Mouse (Mus musculus) v-Abl transformed pro-B cells (cell line): ENCODE measurements around the gene Gm45837.

Experiments used
- in situ Hi-C, 2 experiments: fragments of 400-800 bp; cut with MboI; formaldehyde crosslinking; loops; one replicate each; pipeline ENCODE4 v1.15.1; 2025; ENCODE audit not compliant: unreplicated experiment in 2 of 2

Gm45837 gene

DNA sequence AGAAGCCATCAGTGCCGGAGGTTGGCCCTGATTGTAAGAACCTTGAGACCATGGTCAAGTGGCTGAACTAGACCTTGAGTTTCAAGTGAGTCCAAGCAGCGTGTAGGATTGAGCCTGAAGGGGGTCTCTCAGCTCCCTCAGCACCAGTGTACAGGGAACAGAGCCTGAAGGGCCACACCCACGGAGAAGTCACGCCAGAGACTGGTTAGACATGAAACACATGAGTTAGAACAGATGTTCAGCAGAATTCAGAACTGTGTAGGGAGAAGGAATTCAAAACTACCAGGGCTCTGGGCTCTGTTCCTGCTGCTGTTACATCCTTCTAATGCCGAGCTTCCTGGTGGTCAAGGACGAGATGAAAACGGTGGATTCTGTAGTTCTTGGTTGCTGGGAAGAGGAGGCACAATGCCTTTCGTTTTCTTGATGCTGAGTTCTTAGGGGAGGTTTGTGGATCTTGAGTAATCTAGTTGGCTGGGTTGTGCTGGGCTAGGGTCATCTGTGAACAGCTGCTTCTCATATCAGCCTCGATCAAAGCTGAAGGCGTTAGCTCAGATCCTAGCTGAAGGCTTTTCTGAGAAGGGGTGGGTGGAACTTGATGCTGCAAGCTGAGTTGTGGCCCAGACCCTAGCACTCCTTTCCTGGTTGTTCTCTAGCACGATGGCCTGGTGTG, at the start of gene Gm45837:
Gm45837 (plus strand) TSS at position 620 of the 670 bp plus-strand sequence.
- in situ Hi-C loops = loop anchor here (5.0 to 25.0 kb wide), 4 partner anchors 212 to 677 kb away; partner anchors contain the start of gene Trpc2 (in 1 of the 2)

DNA sequence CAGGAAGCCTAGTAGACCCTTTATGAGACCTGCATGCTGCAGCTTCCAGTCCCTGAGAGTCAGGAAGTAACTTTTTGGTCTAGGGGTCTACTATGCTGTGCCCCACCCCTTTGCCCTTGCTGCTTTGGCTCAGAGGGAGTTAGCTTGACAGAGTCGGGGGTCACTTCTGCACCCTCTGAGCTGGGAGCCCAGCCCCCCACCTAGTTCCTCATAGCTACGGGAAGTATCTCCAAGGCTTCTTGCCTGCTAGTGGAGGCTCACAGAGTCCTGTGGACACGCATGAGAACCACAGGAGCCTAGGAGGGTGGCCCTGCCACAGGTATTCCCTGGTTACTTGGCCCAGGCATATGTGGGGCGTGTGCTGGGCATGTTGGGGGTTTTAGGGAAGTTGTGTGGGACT, 49.7 kb upstream of the Gm45837 start:
- in situ Hi-C loops = no loop called here

DNA sequence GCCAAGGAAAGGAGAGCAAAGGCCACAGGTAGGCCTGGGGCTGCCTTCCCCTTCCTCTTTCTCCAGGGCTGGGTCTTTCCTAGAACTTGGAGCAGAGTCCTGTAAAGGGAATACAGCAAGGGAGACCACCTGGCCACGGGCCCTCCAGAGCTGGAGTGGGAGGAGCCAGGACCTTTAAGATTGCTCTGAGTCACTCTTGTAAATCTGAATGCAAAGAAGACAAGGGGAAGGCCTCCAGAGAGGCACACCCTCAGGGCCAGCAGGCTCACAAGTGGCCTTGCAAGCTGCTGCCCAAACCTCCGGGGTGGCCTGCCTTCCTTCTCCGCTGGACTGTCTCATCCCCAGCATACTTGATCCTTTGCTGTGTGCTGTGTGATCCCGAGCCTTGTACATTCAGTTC, 48.9 kb upstream of the Gm45837 start:
- in situ Hi-C loops = no loop called here

DNA sequence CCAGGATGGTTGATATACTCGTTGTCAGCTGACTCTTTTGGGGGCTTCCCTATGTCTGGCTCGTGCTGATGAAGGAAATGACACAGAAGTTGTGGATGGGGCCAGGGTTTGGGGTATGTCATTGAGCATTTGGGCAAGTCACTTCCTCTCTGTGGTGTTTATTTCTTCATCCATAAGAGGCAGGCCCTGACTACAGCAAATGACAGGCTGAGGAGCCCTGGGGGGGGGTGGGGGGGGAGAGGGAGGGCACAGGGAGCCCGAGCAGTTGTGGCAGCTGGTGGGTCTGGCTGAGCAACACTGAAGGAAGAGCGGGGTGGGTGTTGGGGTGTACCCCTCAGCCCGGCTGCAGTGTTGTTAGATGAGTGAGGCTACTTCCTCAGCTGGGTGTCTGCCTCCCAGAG, 47.9 kb upstream of the Gm45837 start:
- in situ Hi-C loops = no loop called here

DNA sequence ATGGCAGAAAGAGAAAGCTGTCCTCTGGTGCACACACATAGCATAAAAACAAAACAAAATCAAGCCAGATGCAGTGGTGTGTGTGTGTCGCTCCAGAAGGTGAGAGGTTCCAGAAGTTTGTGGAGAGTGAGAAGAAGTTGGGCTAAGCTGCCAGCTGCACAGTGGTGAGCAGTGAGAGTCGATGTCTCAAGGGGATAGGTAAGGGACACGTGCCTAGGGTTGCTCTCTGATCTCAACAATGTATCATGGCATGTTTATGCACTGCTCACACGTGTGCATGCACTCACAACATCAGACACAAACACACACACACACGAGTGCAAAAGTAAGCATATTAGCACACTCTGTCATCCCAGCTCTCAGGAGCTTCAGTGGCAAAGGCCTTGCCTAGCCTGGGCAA, 46.8 kb upstream of the Gm45837 start:
- in situ Hi-C loops = no loop called here

DNA sequence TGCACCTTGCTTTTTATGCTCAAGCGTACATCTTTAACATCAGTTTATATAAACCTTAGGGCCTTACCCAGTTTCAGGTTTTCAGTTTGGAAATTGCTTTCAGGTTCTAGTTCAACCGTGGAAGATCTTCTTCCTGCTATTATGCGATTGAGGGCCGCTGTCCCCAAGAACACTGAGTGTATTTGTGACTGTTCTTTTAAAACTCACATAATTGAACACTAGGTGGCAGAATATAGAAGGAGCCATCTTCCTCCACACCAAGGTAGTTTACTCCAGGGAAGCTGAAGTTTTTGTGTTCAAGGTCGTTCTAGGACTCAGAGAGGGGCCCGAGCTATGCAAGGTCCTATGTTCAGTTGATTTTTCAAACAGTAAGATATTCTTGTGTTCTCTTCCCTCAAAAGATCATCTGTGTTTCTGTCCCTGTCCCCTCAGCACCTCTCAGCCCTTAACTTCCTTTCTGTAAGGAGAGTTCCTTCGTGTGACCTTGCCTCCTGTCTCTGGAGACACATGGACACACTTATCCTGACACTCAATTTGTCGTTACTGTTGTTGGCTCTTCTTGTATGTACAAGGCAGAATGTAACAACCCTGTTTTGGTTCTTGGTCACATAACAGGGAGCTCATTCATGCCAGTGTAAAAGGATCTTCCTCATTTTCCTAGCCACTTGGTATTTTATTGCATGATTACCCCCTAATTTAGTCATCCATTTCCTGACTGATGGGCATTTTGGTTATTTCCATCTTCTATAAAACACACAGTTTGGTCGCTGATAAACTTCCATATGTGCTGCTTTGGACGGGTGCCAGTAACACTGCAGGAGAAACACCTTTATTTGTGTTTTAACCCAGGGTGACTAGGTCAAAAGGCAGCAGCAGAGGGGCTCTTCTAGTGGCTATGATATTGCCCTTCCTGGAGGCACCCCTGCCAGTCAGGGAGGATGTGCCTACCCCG, 42.5 kb upstream of the Gm45837 start:
- in situ Hi-C loops = loop anchor here in 1 of 2 experiments (5.0 kb wide), 1 partner anchor 56 kb away; no protein-coding TSS in a partner anchor

DNA sequence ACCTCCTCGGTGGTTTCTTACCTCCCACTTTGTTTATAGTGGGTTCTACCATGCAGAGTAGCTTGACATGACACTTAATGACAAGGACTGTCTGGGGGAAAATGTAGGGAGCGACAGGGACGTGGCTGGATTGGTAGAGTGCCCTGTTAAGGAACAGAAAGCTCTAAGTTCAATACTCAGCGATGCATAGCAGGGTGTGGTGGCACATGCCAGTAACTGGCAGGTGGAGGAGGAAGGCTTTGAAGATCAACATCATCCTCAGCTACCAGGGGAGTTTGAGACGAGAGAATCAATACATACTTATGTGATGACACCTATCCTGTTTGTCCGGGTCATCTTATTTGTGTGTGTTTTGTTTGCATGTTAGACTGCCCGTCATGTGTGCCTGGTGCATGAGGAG, 41.0 kb upstream of the Gm45837 start:
- in situ Hi-C loops = loop anchor here (5.0 to 10.0 kb wide), 3 partner anchors 57 to 385 kb away; no protein-coding TSS in a partner anchor

DNA sequence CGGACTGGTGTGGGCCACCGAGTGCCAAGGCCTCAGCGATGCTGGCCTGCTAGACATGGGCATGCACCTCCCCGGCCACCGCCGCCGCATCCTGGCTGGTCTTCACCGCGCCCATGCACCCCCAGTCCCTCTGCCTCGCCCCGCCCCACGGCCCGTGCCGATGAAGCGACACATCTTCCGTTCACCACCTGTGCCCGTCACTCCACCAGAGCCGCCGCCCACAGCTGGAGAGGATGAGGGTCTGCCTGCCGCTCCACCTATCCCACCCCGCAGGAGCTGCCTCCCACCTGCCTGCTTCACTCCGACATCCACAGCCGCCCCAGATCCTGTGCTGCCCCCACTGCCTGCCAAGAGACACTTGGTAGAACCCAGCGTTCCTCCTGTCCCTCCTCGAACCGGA, 37.6 kb upstream of the Gm45837 start:
- in situ Hi-C loops = loop anchor here (5.0 to 10.0 kb wide), 3 partner anchors 61 to 388 kb away; no protein-coding TSS in a partner anchor

DNA sequence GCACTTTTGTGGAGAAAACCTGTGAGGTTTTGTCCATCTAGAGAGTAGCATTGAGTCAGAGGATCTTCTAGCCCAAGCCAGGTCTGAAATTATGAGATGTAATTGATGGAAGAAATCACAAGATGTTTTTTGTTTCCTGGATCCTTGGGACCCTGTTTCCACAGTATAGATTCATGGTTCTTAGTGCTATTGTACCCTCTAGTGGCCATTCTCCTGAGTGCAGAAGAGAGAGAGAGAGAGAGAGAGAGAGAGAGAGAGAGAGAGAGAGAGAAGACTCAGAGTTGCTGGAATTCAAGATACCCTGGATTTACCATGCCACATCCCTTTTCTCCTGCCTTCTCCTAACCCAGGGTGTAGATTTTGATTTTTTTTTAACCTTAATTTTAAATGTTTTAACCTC, 36.5 kb upstream of the Gm45837 start:
- in situ Hi-C loops = loop anchor here (5.0 to 10.0 kb wide), 3 partner anchors 62 to 389 kb away; no protein-coding TSS in a partner anchor

DNA sequence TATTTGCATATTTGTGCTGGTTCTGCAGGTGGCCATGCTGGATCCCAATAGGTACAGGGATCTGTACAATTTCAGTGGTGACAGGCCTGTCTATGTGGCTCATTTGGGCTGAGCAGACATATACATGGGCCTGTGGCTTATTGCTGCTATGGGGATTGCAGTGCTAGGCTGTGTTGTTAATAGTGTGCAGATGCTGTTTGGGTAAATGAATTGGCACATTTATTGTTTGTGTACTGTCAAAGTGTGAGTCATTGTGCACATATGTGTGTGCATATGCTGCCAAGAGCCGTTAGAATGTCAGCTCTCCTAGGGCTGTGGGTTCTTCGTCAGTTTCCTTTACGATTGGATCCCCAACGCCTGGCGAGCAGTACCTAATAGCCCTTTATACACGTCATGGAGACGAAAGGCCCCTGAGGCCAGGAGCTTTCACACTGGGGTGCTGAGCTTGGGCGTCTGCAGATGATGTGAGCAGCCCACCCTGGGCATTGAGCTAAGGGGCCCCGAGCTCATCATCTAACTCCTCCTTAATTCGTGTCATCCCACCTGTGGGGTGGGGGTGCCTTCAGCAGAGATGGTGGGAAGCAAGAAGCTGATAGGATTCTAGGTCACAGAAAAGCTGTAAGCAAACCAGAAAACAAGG, 33.9 kb upstream of the Gm45837 start:
- in situ Hi-C loops = loop anchor here (5.0 to 10.0 kb wide), 3 partner anchors 145 to 392 kb away; no protein-coding TSS in a partner anchor

DNA sequence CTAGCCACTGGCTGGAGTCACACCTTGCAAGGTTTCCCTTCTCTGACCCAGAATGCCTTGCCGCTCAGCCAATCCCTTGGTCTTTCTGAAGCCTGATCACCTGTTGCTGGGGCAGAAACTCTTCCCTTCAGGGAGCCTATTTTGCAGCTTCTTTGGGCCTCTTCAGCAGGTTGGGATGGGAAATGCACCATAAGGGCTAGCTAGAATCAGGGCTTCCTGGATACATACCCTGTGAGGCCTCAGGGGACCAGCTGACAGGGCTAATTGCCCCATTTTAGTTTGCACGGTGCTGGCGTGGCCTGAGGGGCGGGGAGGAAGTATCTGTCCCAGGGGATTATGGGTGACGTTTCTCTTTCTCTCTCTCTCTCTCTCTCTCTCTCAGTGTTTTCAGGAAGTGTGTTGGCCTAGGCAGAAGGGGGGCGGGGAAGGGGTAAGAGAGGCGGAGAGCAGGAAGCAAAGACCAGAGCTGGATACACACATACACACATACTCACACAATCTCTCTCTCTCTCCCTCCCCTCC, 32.9 kb upstream of the Gm45837 start:
- in situ Hi-C loops = loop anchor here (5.0 to 10.0 kb wide), 3 partner anchors 146 to 393 kb away; no protein-coding TSS in a partner anchor

DNA sequence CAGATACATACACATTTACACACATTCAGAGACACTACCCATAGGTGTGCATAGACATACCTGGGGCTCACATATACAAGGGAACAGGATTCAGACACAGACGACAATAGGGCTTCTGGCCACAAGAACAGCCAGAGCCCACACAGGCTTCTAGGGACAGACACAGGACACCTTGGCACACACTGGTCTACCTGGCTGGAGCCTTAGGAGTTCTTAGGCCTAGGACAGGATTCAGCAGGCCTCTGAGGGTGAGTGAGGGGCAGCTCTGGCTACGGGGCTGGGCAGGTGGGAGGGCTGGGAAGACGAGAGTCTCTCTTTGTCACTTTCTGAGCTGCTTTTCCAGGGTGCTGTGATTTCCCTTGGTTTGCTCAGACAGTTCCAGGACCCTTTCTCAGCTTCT, 32.4 kb upstream of the Gm45837 start:
- in situ Hi-C loops = loop anchor here (5.0 to 10.0 kb wide), 3 partner anchors 146 to 393 kb away; no protein-coding TSS in a partner anchor

DNA sequence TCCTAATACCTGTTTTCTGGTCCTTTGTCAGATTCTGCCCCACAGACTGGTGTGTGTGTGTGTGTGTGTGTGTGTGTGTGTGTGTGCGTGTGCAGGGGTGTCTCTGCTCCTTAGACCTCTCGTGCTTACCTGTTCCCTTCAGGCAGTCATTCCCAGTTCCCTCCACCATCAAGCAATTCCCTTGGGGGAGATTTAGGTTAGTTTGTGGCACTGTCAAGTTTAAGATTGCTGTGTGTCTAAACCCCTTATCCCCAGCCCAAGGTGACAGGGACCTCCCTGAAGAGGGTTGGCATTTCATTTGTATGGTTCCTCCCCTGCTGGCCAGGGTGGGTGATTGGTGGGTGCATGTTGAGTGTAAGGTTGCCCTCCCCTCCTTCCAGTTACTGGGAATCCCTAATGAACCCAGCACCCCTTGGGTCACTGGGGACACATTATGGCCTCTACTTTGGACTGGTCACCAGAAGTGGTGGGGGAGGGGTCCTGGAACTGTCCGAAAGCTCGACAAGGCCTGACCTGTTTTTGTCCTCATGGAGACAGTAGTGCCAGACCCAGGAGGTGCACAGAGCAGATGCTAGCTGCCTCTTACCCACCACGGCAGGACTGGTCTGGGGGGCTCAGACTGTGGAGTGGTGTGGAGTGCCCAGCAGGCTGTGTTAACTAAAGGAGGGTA, 31.8 kb upstream of the Gm45837 start:
- in situ Hi-C loops = loop anchor here (5.0 to 10.0 kb wide), 3 partner anchors 147 to 394 kb away; no protein-coding TSS in a partner anchor

DNA sequence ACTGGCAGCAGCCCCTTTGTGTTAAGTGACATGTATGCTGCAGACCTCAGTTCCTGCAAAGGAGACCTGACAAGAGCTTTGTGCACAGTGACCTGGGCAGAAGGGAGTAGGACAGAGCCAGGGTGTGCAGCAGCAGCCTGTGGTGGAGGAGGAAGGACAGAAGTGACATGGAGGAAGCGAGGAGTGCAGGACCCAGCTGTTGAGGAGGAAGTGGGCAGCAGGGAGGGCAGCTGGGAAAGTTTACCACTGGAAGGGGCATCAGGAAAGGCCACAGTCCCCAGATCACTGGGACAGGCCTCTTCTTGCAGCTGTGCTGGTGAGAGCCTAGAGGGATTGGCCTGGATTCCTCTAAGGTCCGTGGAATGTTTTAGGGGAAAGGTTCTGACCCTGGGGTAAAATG, 31.0 kb upstream of the Gm45837 start:
- in situ Hi-C loops = loop anchor here (5.0 to 10.0 kb wide), 3 partner anchors 147 to 395 kb away; no protein-coding TSS in a partner anchor

DNA sequence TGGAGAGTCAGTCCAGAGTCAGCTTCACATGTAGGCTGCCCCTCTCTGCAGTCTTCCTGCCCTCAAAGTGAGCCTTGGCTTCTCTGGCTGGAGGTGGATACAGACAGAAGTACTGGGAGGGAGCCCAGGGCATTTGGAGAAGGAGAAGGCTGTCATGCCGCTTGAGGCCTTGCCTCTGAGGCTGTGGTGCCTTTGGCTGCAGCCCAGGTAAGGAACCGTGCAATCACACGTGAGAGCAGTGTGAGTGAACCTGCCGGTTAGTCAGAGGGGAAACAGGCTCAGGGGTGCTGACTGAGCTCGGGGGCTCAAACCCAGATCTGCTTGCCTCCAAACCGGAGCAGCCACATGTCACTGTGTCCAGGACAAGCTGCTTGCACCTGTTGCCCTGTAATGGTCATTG, 29.2 kb upstream of the Gm45837 start:
- in situ Hi-C loops = no loop called here

DNA sequence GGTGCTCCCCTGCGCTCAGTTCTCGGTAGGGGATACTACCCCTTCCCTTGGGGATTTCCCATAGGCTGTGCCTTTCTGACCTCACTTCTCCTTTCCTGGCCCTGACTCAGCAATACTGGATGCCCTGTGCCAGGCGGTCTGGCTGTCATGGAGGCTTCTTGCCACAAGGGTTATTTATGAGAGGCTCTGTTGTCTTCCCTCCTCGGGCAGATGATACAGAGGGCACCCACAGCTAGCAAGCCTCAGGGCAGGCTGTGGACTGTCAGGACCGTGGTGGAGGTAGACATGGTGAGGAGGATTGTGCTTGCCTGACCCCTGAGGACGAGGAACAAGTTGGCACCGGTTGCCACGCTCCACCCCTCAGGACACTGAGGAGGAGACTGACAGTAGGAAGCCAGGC, 28.3 kb upstream of the Gm45837 start:
- in situ Hi-C loops = no loop called here

DNA sequence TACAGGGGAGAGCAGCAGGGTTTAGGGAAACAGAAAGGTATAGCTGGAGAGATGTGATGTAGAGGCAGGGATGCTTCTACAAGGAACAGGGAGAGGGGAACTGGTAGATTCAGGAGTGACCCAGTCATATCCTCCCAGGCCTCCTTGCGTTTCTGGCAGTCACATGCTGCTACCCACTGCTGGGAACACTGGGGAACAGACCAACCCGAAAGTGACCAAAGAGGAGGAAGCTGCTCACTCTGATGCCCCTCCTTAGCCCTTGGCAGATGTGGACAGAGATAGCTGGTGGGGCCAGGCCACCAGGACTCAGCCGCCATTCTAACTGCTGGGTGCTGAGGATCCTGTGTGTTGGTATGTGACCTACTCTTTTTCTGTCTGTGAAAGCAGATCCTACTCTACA, 26.9 kb upstream of the Gm45837 start:
- in situ Hi-C loops = no loop called here

DNA sequence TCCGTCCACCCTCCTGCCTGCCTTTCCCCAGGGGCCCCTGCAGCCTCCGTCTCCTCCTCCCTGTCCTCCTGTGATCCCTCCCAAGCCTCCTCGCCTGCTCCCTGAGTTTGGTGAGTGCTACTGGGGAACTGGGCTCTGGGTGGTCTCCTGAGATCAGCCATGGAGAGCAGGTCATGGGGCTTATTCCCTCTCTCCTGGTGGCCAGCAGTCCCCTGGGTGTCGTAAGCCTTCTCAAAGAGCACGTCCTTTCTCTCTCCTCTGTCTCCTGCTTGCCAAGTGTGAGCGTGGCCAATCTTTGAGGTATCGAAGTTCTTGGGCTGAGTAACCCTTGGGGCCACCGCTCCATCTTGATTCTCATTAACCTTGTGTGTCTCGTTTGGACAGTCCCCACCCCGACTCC, 25.8 kb upstream of the Gm45837 start:
- in situ Hi-C loops = no loop called here

DNA sequence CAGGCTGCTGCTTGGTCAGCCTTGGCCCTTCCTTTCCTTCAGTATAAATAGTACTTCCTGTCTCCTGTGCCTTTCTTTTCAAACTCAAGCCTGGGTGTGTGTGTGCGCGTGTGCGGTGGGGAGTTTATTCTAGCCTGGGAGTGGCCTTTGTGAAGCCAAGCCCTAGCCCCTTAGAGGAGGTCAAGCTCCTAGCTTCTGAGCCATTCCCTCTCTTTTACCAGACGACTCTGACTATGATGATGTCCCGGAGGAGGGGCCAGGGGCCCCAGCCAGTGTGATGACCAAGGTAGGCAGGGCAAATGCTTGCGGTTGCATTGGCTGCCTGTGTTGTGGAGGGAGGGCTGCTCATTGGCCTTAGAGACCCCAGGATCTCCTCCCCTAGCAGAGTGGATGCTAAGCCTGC, 25.4 kb upstream of the Gm45837 start:
- in situ Hi-C loops = no loop called here
